Mouse (Mus musculus): Measurements from ENCODE around the gene Mtmr4. TPM values are rescaled to one million over a fixed set of nuclear protein-coding genes. Genes with fewer than 3 reads are reported as not detected.

Gene Mtmr4
- polyA plus RNA-seq, 1 experiment from 2014 or later, result 53.4 TPM

DNA sequence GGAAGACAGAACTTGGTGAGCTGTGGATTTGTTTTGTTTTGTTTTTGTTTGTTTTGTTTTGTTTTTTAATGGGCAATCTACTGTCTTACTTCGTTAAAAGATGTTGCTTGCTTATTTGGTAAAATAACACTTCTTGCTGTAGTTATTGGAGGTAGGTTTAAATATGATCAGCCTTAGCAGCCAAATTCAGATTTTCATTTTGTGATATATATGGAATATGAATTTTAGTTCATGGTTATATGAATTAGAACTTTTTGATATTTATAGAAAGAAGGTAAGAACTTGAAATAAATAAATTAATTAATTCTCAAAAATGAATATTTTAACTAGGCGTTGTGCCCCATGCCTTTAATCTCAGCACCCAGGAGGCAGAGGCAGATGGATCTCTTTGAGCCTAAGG is 73.7 kb downstream of the Mtmr4 start:
- H3K4me1 ChIP-seq (replicated peaks; ENCODE audit: control insufficient read depth, insufficient read depth, low read length), result no peaks in the 10 kb centered on the region

More for the DNA sequence above, 73.7 kb downstream of the Mtmr4 start:
- WGBS, result 87% methylated on average over 2 of the region's 2 CpGs
- Histone ChIP-seq H3K27me3 (ENCODE audit: control insufficient read depth, insufficient read depth, low read length) (peaks cover 24% of the 10 kb centered on the region), H3K27ac (no peak overlapping the region), H3K4me3 (replicated peaks; ENCODE audit: low read length) (no peak overlapping the region), H3K4me2 (replicated peaks) (no peak overlapping the region), H3K9ac (no peak overlapping the region), H3K36me3 (replicated peaks; ENCODE audit: control insufficient read depth, insufficient read depth) (no peaks in the 10 kb centered on the region), H3K9me3 (ENCODE audit: control insufficient read depth, low read length) (no peaks in the 10 kb centered on the region)
- DNase-seq (ENCODE audit: low spot score) (no peak), ATAC-seq (ENCODE audit: low FRiP score) (no peak)

Other genes with a start within 250 kb of the Mtmr4 start
- 40.7 and 44.1 TPM in 2 replicates for gene Ppm1e, start 233.1 kb upstream of the Mtmr4 start, polyA plus RNA-seq (2014; fragmentation: Nextera tagmentation; extraction: Ambion mirVana)
- gene Rad51c, start 187.2 kb upstream of the Mtmr4 start, polyA plus RNA-seq (2014; fragmentation: Nextera tagmentation; extraction: Ambion mirVana), result 3.2 and 4.0 TPM in 2 replicates
- 0.72 and 1.1 TPM in 2 replicates for gene Tex14, start 187.1 kb upstream of the Mtmr4 start, polyA plus RNA-seq (2014; fragmentation: Nextera tagmentation; extraction: Ambion mirVana)
- not detected in 2 replicates for gene Gm11492, start 25.5 kb upstream of the Mtmr4 start, polyA plus RNA-seq (2014; fragmentation: Nextera tagmentation; extraction: Ambion mirVana)
- 26.2 and 29.6 TPM in 2 replicates for gene Sept4, start 23.3 kb upstream of the Mtmr4 start, polyA plus RNA-seq (2014; fragmentation: Nextera tagmentation; extraction: Ambion mirVana)
- 0.31 and 0.33 TPM in 2 replicates for gene Hsf5, start 25.0 kb downstream of the Mtmr4 start, polyA plus RNA-seq (2014; fragmentation: Nextera tagmentation; extraction: Ambion mirVana)
- 0.83 and 0.84 TPM in 2 replicates for gene Rnf43, start 70.6 kb downstream of the Mtmr4 start, polyA plus RNA-seq (2014; fragmentation: Nextera tagmentation; extraction: Ambion mirVana)
- gene Supt4a, start 145.4 kb downstream of the Mtmr4 start, polyA plus RNA-seq (2014; fragmentation: Nextera tagmentation; extraction: Ambion mirVana), result 137 and 152 TPM in 2 replicates
- gene Tspoap1, start 168.4 kb downstream of the Mtmr4 start, polyA plus RNA-seq (2014; fragmentation: Nextera tagmentation; extraction: Ambion mirVana), result 43.8 and 46.9 TPM in 2 replicates
- gene Mpo, start 201.4 kb downstream of the Mtmr4 start, polyA plus RNA-seq (2014; fragmentation: Nextera tagmentation; extraction: Ambion mirVana), result 0.22 and 0.88 TPM in 2 replicates
- 1.3 and 2.2 TPM in 2 replicates for gene Lpo, start 236.1 kb downstream of the Mtmr4 start, polyA plus RNA-seq (2014; fragmentation: Nextera tagmentation; extraction: Ambion mirVana)